Mouse (Mus musculus): Measurements from ENCODE around the gene Phldb1.

DNA sequence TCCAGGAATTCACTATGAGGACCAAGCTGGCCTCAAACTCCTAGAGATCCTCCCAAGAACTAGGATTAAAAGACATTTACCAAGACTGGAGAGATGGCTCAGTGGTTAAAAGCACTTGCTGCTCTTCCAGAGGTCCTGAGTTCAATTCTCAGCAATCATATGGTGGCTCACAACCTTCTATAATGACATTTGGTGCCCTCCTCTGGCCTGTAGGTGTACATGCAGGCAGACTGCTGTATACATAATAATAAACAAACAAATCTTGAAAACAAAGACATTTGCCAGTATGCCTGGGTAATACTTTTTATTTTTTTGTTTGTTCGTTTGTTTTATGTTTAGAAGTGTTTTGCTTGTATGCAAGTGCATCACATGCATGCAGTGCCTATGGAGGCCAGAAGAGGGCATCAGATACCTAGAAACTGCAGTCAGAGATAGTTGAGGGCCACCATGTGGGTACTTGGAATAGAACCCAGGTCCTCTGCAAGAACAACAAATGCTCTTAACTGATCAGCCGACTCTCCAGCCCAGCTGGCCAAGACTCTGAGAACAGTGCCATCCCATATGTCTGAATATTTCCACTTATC, 56.6 kb downstream of the Phldb1 start:
- TF ChIP-seq POLR2A (IDR thresholded peaks at IDR 0.05; ENCODE audit: insufficient read length, low read depth) (no peak), MYOD1 (IDR thresholded peaks at IDR 0.05; ENCODE audit: control insufficient read depth in 1 of 3, insufficient read length in 2 of 3, low read depth in 2 of 3) (no peak), E2F4 (IDR thresholded peaks at IDR 0.05; ENCODE audit: insufficient read depth) (no peak), USF1 (IDR thresholded peaks at IDR 0.05; ENCODE audit: low read depth) (no peak), MAX (IDR thresholded peaks at IDR 0.05; ENCODE audit: low read depth) (no peak), CEBPB (IDR thresholded peaks at IDR 0.05; ENCODE audit: insufficient read depth, poor library complexity, severe bottlenecking) (no peak), MYOG (IDR thresholded peaks at IDR 0.05; ENCODE audit: control insufficient read depth in 1 of 3, insufficient read depth in 1 of 3, insufficient read length in 2 of 3, low read depth in 2 of 3) (no peak)

Measured in myocyte (in vitro differentiated cells).